Mouse (Mus musculus): ENCODE results near the gene Hoxc5. TPM values are rescaled to one million over a fixed set of nuclear protein-coding genes. Genes with fewer than 3 reads are reported as not detected.

Hoxc5 gene
- polyA plus RNA-seq, 2 experiments: 0.06 TPM; not detected in 1

DNA sequence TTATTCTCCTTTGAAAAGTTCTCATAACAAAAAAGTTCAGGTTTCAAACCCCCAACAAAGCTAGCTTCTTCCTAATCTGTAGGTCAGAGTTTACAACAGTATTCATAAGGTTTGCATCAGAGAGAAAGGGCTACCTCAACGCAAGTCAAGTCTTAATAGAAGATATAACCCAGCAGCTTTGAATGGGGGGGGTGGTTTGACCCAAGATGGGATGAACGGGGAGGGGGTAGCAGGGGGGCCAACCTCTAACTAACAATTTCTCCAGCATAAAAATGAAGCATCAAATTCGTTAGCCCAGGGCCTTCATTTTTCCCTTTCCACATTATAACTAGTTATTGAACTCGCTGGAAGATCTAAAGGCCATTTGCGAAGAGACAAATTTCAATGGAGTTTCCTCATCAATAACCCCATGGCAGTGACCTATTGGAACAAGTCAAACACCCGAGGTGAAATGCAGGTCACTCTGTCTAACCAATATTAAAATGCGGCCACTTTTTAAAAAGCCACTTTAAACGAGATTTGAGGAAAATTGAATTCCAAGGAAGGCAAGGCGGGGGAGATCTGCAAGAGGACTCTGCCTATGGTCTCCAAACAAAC, 61.8 kb downstream of the Hoxc5 start:
- H3K27ac ChIP-seq: no peak overlapping the region
- no peak for ATAC-seq (ENCODE audit: insufficient read depth)
- no peak overlapping the region for H3K4me2 ChIP-seq (ENCODE audit: low read depth)
- 28% methylated on average over 9 of the region's 9 CpGs for WGBS (ENCODE audit: insufficient replicate concordance)
- H3K27me3 ChIP-seq (ENCODE audit: control insufficient read depth, insufficient read depth, low read length): peaks cover 83% of the 10 kb centered on the region
- TF ChIP-seq CTCF (IDR thresholded peaks at IDR 0.05; ENCODE audit: low read depth): no peak
- no peaks in the 10 kb centered on the region for H3K4me1 ChIP-seq (replicated peaks; ENCODE audit: control insufficient read depth in 2 of 2, insufficient read depth in 2 of 2, low read length in 1 of 2)
- no peak for DNase-seq (ENCODE audit: low read depth in 3 of 3, low spot score in 3 of 3)
- no peaks in the 10 kb centered on the region for H3K36me3 ChIP-seq (replicated peaks; ENCODE audit: control insufficient read depth, insufficient read depth, low read depth)
- H3K9me3 ChIP-seq (ENCODE audit: control insufficient read depth, low read length): no peaks in the 10 kb centered on the region
- no peak overlapping the region for H3K4me3 ChIP-seq (ENCODE audit: insufficient read depth in 1 of 2, low read depth in 2 of 2, low read length in 2 of 2)
- H3K9ac ChIP-seq (replicated peaks): no peak overlapping the region

DNA sequence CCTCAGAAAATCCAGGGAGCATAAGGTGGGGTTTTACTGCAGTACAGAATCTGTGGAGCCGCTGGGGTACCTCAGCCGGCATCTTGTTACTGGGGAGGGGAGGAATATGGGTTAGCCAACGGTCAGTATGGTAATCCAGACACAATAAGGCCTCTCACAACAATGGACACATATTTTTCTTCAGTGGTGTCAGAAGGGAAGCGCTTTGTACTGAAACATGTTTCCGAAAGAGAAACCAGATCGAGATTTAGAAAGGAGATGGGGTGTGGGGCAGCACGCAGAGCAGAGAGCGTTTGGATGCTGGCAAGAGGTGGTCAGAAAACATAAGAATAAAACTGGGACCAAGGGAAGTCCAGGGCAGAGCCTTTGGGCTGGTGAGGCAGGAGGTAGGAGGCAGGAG, 62.9 kb downstream of the Hoxc5 start:
- no peak overlapping the region for H3K9ac ChIP-seq (replicated peaks)
- H3K4me3 ChIP-seq (ENCODE audit: insufficient read depth in 1 of 2, low read depth in 2 of 2, low read length in 2 of 2): no peak overlapping the region
- TF ChIP-seq EP300 (IDR thresholded peaks at IDR 0.05; ENCODE audit: low read depth) (no peak), CTCF (IDR thresholded peaks at IDR 0.05; ENCODE audit: low read depth) (no peak)
- DNase-seq (ENCODE audit: low read depth in 3 of 3, low spot score in 3 of 3): no peak
- H3K4me1 ChIP-seq (replicated peaks; ENCODE audit: control insufficient read depth in 2 of 2, insufficient read depth in 2 of 2, low read length in 1 of 2): no peaks in the 10 kb centered on the region
- no peaks in the 10 kb centered on the region for H3K9me3 ChIP-seq (ENCODE audit: control insufficient read depth, low read length)
- H3K27ac ChIP-seq: no peak overlapping the region
- WGBS (ENCODE audit: insufficient replicate concordance): 11% methylated on average over 8 of the region's 8 CpGs
- H3K27me3 ChIP-seq (ENCODE audit: control insufficient read depth, insufficient read depth, low read length): peaks cover 84% of the 10 kb centered on the region
- no peaks in the 10 kb centered on the region for H3K36me3 ChIP-seq (replicated peaks; ENCODE audit: control insufficient read depth, insufficient read depth, low read depth)
- no peak overlapping the region for H3K4me2 ChIP-seq (ENCODE audit: low read depth)
- no peak for ATAC-seq (ENCODE audit: insufficient read depth)

DNA sequence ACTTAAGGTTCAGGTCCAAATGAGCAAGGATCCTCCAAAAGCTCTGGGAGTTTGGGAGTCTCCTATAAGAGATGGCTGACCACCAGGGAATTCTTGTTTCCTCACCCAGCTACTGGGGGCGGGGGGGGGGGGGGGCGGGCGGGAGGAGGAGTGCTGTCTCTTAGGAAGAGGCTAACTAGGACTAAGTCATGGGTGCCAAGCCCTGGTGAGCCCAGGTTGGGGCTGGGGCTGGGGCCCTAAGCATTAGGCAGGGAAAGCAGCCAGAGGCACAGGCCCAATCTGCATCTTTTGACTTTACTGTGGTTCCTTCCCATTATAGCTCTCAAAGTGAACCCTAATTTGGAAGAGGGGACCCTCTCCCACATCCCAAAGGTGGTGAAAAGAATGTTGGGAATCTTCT, 64.9 kb downstream of the Hoxc5 start:
- no peak overlapping the region for H3K9ac ChIP-seq (replicated peaks)
- no peak overlapping the region for H3K4me2 ChIP-seq (ENCODE audit: low read depth)
- H3K9me3 ChIP-seq (ENCODE audit: control insufficient read depth, low read length): no peaks in the 10 kb centered on the region
- no peaks in the 10 kb centered on the region for H3K4me1 ChIP-seq (replicated peaks; ENCODE audit: control insufficient read depth in 2 of 2, insufficient read depth in 2 of 2, low read length in 1 of 2)
- H3K27me3 ChIP-seq (ENCODE audit: control insufficient read depth, insufficient read depth, low read length): peaks cover 84% of the 10 kb centered on the region
- no peak for ATAC-seq (ENCODE audit: insufficient read depth)
- WGBS (ENCODE audit: insufficient replicate concordance): no CpG with 5 or more reads among the region's 3 CpGs
- no peak for DNase-seq (ENCODE audit: low read depth in 3 of 3, low spot score in 3 of 3)
- H3K36me3 ChIP-seq (replicated peaks; ENCODE audit: control insufficient read depth, insufficient read depth, low read depth): no peaks in the 10 kb centered on the region
- TF ChIP-seq CTCF (IDR thresholded peaks at IDR 0.05; ENCODE audit: low read depth) (no peak), EP300 (IDR thresholded peaks at IDR 0.05; ENCODE audit: low read depth) (no peak)
- H3K27ac ChIP-seq: no peak overlapping the region
- no peak overlapping the region for H3K4me3 ChIP-seq (ENCODE audit: insufficient read depth in 1 of 2, low read depth in 2 of 2, low read length in 2 of 2)

DNA sequence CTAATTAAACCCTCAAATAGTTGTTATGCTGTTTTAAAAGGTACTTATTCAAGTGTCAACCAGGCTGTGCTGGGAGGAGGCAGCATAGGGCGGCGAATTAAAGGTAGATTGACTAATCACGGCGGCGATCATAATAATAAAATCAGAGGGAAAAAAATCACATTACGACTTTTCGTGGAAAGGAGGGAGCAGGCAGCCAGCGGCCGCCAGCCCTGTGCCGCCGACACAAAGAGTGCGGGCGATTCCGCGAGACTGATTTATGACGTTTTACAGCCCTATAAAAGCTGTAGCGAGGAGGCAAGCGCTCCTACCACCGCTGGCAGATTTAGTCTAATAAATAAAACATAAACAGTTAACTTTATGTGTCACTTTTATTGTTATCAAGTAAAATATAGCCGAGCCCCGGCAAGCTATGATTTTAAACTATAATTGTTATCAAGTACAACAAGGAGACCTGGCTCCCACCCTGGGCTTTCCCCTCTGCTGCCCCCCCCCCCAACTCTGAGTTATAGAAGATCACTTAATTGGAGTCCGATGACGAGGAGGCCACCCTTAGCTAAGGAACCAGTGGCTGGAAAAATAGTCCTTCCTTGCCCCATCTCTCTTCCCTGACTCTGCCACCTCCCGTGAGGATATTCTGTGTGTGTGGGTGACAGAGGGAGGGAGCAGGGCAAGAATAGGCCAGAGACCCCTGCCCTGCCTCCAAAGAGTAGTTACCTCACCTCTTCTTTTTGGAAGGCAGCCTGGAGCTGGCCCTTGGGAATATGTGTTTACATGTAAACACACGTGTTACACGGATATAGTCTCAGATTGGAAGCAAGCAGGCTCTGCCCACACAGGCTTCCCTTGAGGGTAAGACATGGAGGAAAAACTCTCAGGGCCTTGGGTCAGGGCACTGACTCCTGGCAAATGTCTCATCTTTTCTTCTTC, 65.7 kb downstream of the Hoxc5 start:
- no peak overlapping the region for H3K4me3 ChIP-seq (ENCODE audit: insufficient read depth in 1 of 2, low read depth in 2 of 2, low read length in 2 of 2)
- H3K9me3 ChIP-seq (ENCODE audit: control insufficient read depth, low read length): no peaks in the 10 kb centered on the region
- no peak overlapping the region for H3K4me2 ChIP-seq (ENCODE audit: low read depth)
- H3K4me1 ChIP-seq (replicated peaks; ENCODE audit: control insufficient read depth in 2 of 2, insufficient read depth in 2 of 2, low read length in 1 of 2): no peaks in the 10 kb centered on the region
- no peaks in the 10 kb centered on the region for H3K36me3 ChIP-seq (replicated peaks; ENCODE audit: control insufficient read depth, insufficient read depth, low read depth)
- peaks cover 82% of the 10 kb centered on the region for H3K27me3 ChIP-seq (ENCODE audit: control insufficient read depth, insufficient read depth, low read length)
- no peak overlapping the region for H3K9ac ChIP-seq (replicated peaks)
- DNase-seq (ENCODE audit: low read depth in 3 of 3, low spot score in 3 of 3): no peak
- no peak overlapping the region for H3K27ac ChIP-seq
- TF ChIP-seq EP300 (IDR thresholded peaks at IDR 0.05; ENCODE audit: low read depth) (no peak), CTCF (IDR thresholded peaks at IDR 0.05; ENCODE audit: low read depth) (no peak)
- ATAC-seq (ENCODE audit: insufficient read depth): no peak
- WGBS (ENCODE audit: insufficient replicate concordance): 3% methylated on average over 26 of the region's 26 CpGs

DNA sequence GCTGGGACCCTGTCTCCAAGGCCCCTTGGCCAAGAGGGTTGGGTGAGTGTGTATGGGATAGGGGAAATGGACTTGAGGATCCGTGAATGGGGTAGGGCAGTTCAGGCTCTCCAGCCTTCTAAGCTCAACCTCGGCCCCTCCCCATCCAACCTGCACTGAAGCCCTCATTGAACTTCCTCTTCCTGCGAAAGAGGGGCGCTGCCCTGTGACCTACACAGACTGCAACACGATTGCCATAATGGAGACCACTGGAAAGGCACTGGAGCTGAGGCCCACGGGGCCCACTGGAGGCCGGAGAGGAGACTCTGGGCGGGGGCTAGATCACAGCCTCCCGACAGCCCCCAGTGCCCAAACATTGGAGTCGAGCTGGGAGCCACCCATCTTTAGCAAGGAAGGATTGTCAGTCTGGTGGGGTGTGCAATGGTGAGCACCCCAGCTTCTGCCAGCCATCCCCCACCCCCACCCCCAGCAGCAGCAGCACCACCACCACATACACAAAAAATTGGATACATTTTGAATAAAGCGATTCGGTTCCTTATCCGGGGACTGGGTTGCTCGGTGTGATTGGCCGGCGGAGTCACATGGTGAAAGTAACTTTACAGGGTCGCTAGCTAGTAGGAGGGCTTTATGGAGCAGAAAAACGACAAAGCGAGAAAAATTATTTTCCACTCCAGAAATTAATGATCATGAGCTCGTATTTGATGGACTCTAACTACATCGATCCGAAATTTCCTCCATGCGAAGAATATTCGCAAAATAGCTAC, 67.0 kb downstream of the Hoxc5 start:
- no peaks in the 10 kb centered on the region for H3K36me3 ChIP-seq (replicated peaks; ENCODE audit: control insufficient read depth, insufficient read depth, low read depth)
- peak overlapping the region in 1 of 2 experiments; percentile 10; a peak in 1 of 4 replicates for H3K4me3 ChIP-seq (ENCODE audit: insufficient read depth in 1 of 2, low read depth in 2 of 2, low read length in 2 of 2)
- no peak for TF ChIP-seq CTCF (IDR thresholded peaks at IDR 0.05; ENCODE audit: low read depth)
- no peak for TF ChIP-seq EP300 (IDR thresholded peaks at IDR 0.05; ENCODE audit: low read depth)
- ATAC-seq (ENCODE audit: insufficient read depth) (no peak), DNase-seq (ENCODE audit: low read depth in 3 of 3, low spot score in 3 of 3) (no peak)
- 1% methylated on average over 24 of the region's 24 CpGs for WGBS (ENCODE audit: insufficient replicate concordance)
- H3K9ac ChIP-seq (replicated peaks): no peak overlapping the region
- no peak overlapping the region; the same call in 1 of the 2 replicates for H3K4me2 ChIP-seq (ENCODE audit: low read depth)
- H3K27me3 ChIP-seq (ENCODE audit: control insufficient read depth, insufficient read depth, low read length): peaks cover 80% of the 10 kb centered on the region
- H3K4me1 ChIP-seq (replicated peaks; ENCODE audit: control insufficient read depth in 2 of 2, insufficient read depth in 2 of 2, low read length in 1 of 2): no peaks in the 10 kb centered on the region
- no peaks in the 10 kb centered on the region for H3K9me3 ChIP-seq (ENCODE audit: control insufficient read depth, low read length)
- H3K27ac ChIP-seq: no peak overlapping the region
